Mouse (Mus musculus) ES-E14 (cell line): ENCODE measurements at regions not wholly inside any gene's neighbourhood (a gene's known extent, or its start where the extent isn't known, plus 50 kb on each side); places are given as distances from the start of the nearest gene placed in this dataset.

Experiments
- CHD2 ChIP-seq: IDR thresholded peaks from 2 replicates; pipeline ENCODE4 v1.6.1; 2014; ENCODE audit warnings: mild to moderate bottlenecking, low read depth, low read length, inconsistent platforms
- MAFK ChIP-seq: IDR thresholded peaks from 2 replicates; pipeline ENCODE4 v1.6.1; 2014; ENCODE audit warnings: mild to moderate bottlenecking, low read depth, low read length, inconsistent platforms; ENCODE audit not compliant: insufficient read depth

GRCm38 (mm10) chr6:143442361-143442760, 275.3 kb downstream of the Etnk1 start:
- no peak for TF ChIP-seq MAFK
- TF ChIP-seq CHD2: no peak
